Mouse (Mus musculus) lung, postnatal 0 days (tissue): Measurements from ENCODE around the gene Srm.

Experiments
- CTCF ChIP-seq: IDR thresholded peaks from 2 replicates; pipeline ENCODE4 v1.5.1; 2016; ENCODE audit warnings: antibody characterized with exemption, mild to moderate bottlenecking
- EP300 ChIP-seq: IDR thresholded peaks from 2 replicates; pipeline ENCODE4 v1.6.1; 2016; ENCODE audit warnings: antibody characterized with exemption, mild to moderate bottlenecking, control low read depth

- TF ChIP-seq CTCF (no peak), EP300 (no peak)
Measured at GRCm38 (mm10) chr4:148588793-148589192, 2.5 kb upstream of the Srm start.
